Mouse (Mus musculus) small intestine, adult 2 months (tissue): ENCODE measurements around the gene Zfp599. TPM values are rescaled to one million over a fixed set of nuclear protein-coding genes. Genes with fewer than 3 reads are reported as not detected.

Source experiments
- H3K27ac ChIP-seq: fragments of 200-500 bp; 2 replicates; pipeline ENCODE4 v1.5.1; 2012; ENCODE audit warnings: low read depth, low read length, control low read depth, inconsistent platforms; ENCODE audit not compliant: insufficient read depth
- H3K27me3 ChIP-seq: fragments of 200-500 bp; 2 replicates; pipeline ENCODE4 v1.6.1; 2012; ENCODE audit warnings: mild to moderate bottlenecking, moderate library complexity, low read length, inconsistent platforms; ENCODE audit not compliant: control insufficient read depth, insufficient read depth
- H3K36me3 ChIP-seq: fragments of 200-500 bp; 2 replicates; pipeline ENCODE4 v1.6.1; 2012; ENCODE audit warnings: mild to moderate bottlenecking, low read length, control low read depth, inconsistent platforms; ENCODE audit not compliant: control insufficient read depth, insufficient read depth
- H3K4me1 ChIP-seq: fragments of 200-500 bp; 2 replicates; pipeline ENCODE4 v1.6.1; 2012; ENCODE audit warnings: low read length, inconsistent platforms, mixed read lengths; ENCODE audit not compliant: control insufficient read depth, insufficient read depth, insufficient read length
- H3K4me3 ChIP-seq: fragments of 200-500 bp; 2 replicates; pipeline ENCODE4 v1.5.1; 2012; ENCODE audit warnings: low read depth, mild to moderate bottlenecking, control low read depth, inconsistent platforms, low read length, moderate library complexity
- CTCF ChIP-seq: fragments of 200-500 bp; IDR thresholded peaks from 2 replicates; pipeline ENCODE4 v1.5.1; 2012; ENCODE audit warnings: low read depth, mild to moderate bottlenecking, control low read depth, inconsistent platforms, low read length, moderate library complexity, mixed read lengths; ENCODE audit not compliant: insufficient replicate concordance, insufficient read length; ENCODE audit errors: extremely low read depth
- POLR2A ChIP-seq: fragments of 200-500 bp; IDR thresholded peaks from 2 replicates; pipeline ENCODE4 v1.6.1; 2012; ENCODE audit warnings: low read depth, mild to moderate bottlenecking, control low read depth, inconsistent platforms, low read length, moderate library complexity
- WGBS: fragments of 180-500 bp; shearing (Covaris S2); methylation state at CpG from one replicate; pipeline ENCODE4 v1.1.7; 2018; 5-methylcytosine and 5-hydroxymethylcytosine counted together
- polyA plus RNA-seq: library from polyadenylated mRNA; depleted of rRNA; stranded (reverse); fragments of >200 nt; gene quantifications from 2 replicates; pipeline ENCODE4 v1.2.3, GENCODE M21; 2012; rRNA removed

Zfp599 gene
- polyA plus RNA-seq, 1 experiment = 0.16 TPM

GRCm38 (mm10) chr9:22216705-22217104, 43.0 kb downstream of the Zfp599 start:
- 42% methylated on average over 3 of the region's 3 CpGs for WGBS
- peaks cover 2% of the 10 kb centered on the region; the same call in 1 of the 2 replicates for H3K4me1 ChIP-seq

GRCm38 (mm10) chr9:22214549-22214948, 45.1 kb downstream of the Zfp599 start:
- WGBS = 60% methylated on average over 2 of the region's 2 CpGs
- H3K27me3 ChIP-seq = no peaks in the 10 kb centered on the region
- no peaks in the 10 kb centered on the region for H3K36me3 ChIP-seq
- TF ChIP-seq POLR2A = no peak
- no peak for TF ChIP-seq CTCF
- no peak overlapping the region for H3K27ac ChIP-seq
- H3K4me1 ChIP-seq = peaks cover 2% of the 10 kb centered on the region; the same call in 1 of the 2 replicates
- H3K4me3 ChIP-seq = no peak overlapping the region

More at GRCm38 (mm10) chr9:22216705-22217104, 43.0 kb downstream of the Zfp599 start:
- H3K27ac ChIP-seq = no peak overlapping the region
- H3K4me3 ChIP-seq = no peak overlapping the region
- no peaks in the 10 kb centered on the region for H3K36me3 ChIP-seq
- H3K27me3 ChIP-seq = no peaks in the 10 kb centered on the region
- TF ChIP-seq POLR2A = no peak
- no peak for TF ChIP-seq CTCF

GRCm38 (mm10) chr9:22213785-22214194, 45.9 kb downstream of the Zfp599 start:
- no peak for TF ChIP-seq POLR2A
- no peak for TF ChIP-seq CTCF
- Histone ChIP-seq H3K27ac (no peak overlapping the region), H3K4me1 (peaks cover 2% of the 10 kb centered on the region; the same call in 1 of the 2 replicates), H3K4me3 (no peak overlapping the region), H3K36me3 (no peaks in the 10 kb centered on the region), H3K27me3 (no peaks in the 10 kb centered on the region)
- 11% methylated on average over 2 of the region's 2 CpGs for WGBS

Other genes starting within 250 kb of the Zfp599 start
- 0.20 and 0.34 TPM in 2 replicates for gene Elavl3, start 207.9 kb downstream of the Zfp599 start, polyA plus RNA-seq
- gene Gm49318, start 188.6 kb downstream of the Zfp599 start, polyA plus RNA-seq = not detected in 2 replicates
- 6.6 and 13.2 TPM in 2 replicates for gene Zfp653, start 188.5 kb downstream of the Zfp599 start, polyA plus RNA-seq
- 26.8 and 35.7 TPM in 2 replicates for gene Ecsit, start 174.5 kb downstream of the Zfp599 start, polyA plus RNA-seq
- gene Cnn1, start 160.7 kb downstream of the Zfp599 start, polyA plus RNA-seq = 166 and 227 TPM in 2 replicates
- 108 and 120 TPM in 2 replicates for gene Elof1, start 142.7 kb downstream of the Zfp599 start, polyA plus RNA-seq
- 128 and 203 TPM in 2 replicates for gene Acp5, start 124.2 kb downstream of the Zfp599 start, polyA plus RNA-seq
- gene Pigyl, start 103.0 kb downstream of the Zfp599 start, polyA plus RNA-seq = 35.4 and 43.1 TPM in 2 replicates
- gene Zfp872, start 71.8 kb downstream of the Zfp599 start, polyA plus RNA-seq = not detected in 2 replicates
- gene Zfp809, start 34.2 kb downstream of the Zfp599 start, polyA plus RNA-seq = 4.3 and 8.9 TPM in 2 replicates
- gene Zfp810, start 47.8 kb upstream of the Zfp599 start, polyA plus RNA-seq = 1.7 and 2.6 TPM in 2 replicates
- 0.99 and 1.3 TPM in 2 replicates for gene Anln, start 129.3 kb upstream of the Zfp599 start, polyA plus RNA-seq
- 0.20 and 0.23 TPM in 2 replicates for gene 9530077C05Rik, start 151.6 kb upstream of the Zfp599 start, polyA plus RNA-seq
- gene Gm17545, start 194.4 kb upstream of the Zfp599 start, polyA plus RNA-seq = not detected in 2 replicates
- 36.9 and 106 TPM in 2 replicates for gene Rp9, start 209.8 kb upstream of the Zfp599 start, polyA plus RNA-seq
- gene Bbs9, start 215.8 kb upstream of the Zfp599 start, polyA plus RNA-seq = 2.4 and 5.4 TPM in 2 replicates